Comparison of ENCODE assay signal across 21 mouse cellular contexts in the genomic region with DNA sequence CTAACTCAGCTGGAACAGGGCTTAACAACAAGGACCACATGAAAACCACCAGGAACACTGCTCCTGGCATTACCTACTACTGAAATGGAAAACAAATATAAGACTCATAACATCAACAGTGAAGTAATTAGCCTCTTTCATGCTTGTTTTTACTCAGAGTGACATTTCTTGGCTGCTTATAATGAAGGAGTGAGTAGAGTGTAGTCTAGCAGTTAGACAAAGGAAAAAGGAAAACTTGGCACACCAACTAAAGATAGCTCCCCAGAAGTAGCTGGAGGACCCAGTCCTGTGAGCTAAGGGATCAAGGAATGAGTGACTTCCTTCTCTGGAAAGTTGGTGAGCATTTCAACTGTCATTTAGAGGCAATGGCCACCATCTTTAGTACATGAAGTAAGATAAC. TPM values are rescaled to one million over a fixed set of nuclear protein-coding genes. Genes with fewer than 3 reads are reported as not detected.
A peak's percentile ranks its signal among the peaks of the same experiment; 100 is the strongest.
DNase-seq lines count a peak whose midpoint lies in the region; ATAC-seq and TF ChIP-seq lines count a peak whose summit lies in the region.
"Had no signal": no experiment of that assay in that cellular context is flagged by ENCODE, and none has a peak within 500 bp of the region (broad histone marks: within the 10 kb centered on the region; RNA-seq: fewer than 3 reads in every experiment).

No protein-coding gene starts in this region.

- 0 out of 2 replicates have a peak, but pooled peaks have one; percentile 33 for ATAC-seq in forebrain, embryonic 13.5 days
- no peak for ATAC-seq in forebrain, postnatal 0 days
- peak; percentile 63; the same call in 1 of the 2 replicates for ATAC-seq in forebrain, embryonic 15.5 days (replicated peaks)
- no peak for ATAC-seq in monocyte, adult 5-6 weeks (replicated peaks; ENCODE audit: insufficient number of reproducible peaks, low FRiP score, low TSS enrichment, poor library complexity, severe bottlenecking)
- ATAC-seq: CD4-positive, CD25-positive, alpha-beta regulatory T cell, adult 4 months had no signal

- no peak overlapping the region for H3K9ac ChIP-seq in forebrain, embryonic 13.5 days
- no peak overlapping the region for H3K9ac ChIP-seq in forebrain, postnatal 0 days
- no peak overlapping the region for H3K9ac ChIP-seq in forebrain, embryonic 15.5 days (replicated peaks)
- H3K9ac ChIP-seq: embryonic facial prominence, embryonic 12.5 days had no signal

- no peak overlapping the region for H3K4me2 ChIP-seq in forebrain, embryonic 13.5 days
- no peak overlapping the region for H3K4me2 ChIP-seq in forebrain, postnatal 0 days (ENCODE audit: low read depth)
- no peak overlapping the region for H3K4me2 ChIP-seq in forebrain, embryonic 15.5 days (replicated peaks)
- H3K4me2 ChIP-seq: embryonic facial prominence, embryonic 12.5 days had no signal

- no peak for DNase-seq in forebrain, postnatal 0 days
- no peak for DNase-seq in forebrain, embryonic 10.5 days (ENCODE audit: extremely low spot score, low spot score)
- DNase-seq in kidney, adult 9 months: peak; percentile 17
- DNase-seq in kidney, adult 2 months: no peak
- DNase-seq: adrenal gland, adult 2 months; adrenal gland, postnatal 10 days; adrenal gland, postnatal 25 days; B cell, adult 2 months; cerebellum, adult 11-12 months; cerebellum, adult 2 months; cerebellum, adult 9-10 months; cerebellum, postnatal 10 days; cerebellum, postnatal 25 days had no signal

- H3K4me3 ChIP-seq in forebrain, embryonic 13.5 days: no peak overlapping the region
- no peak overlapping the region for H3K4me3 ChIP-seq in forebrain, postnatal 0 days (ENCODE audit: low read depth, low read length)
- no peak overlapping the region for H3K4me3 ChIP-seq in forebrain, embryonic 15.5 days
- H3K4me3 ChIP-seq in forebrain, embryonic 10.5 days: no peak overlapping the region
- H3K4me3 ChIP-seq in kidney, adult 2 months (ENCODE audit: insufficient read depth, low read depth, low read length): no peak overlapping the region
- H3K4me3 ChIP-seq: embryonic facial prominence, embryonic 10.5 days; embryonic facial prominence, embryonic 12.5 days had no signal

- peaks cover 4% of the 10 kb centered on the region; the same call in 1 of the 2 replicates for H3K4me1 ChIP-seq in forebrain, embryonic 13.5 days
- H3K4me1 ChIP-seq in forebrain, postnatal 0 days (ENCODE audit: insufficient read depth): no peaks in the 10 kb centered on the region
- no peaks in the 10 kb centered on the region for H3K4me1 ChIP-seq in forebrain, embryonic 15.5 days
- no peaks in the 10 kb centered on the region; the same call in 1 of the 2 replicates for H3K4me1 ChIP-seq in forebrain, embryonic 10.5 days
- no peaks in the 10 kb centered on the region for H3K4me1 ChIP-seq in kidney, adult 2 months (ENCODE audit: control insufficient read depth, insufficient read depth, low read length)
- H3K4me1 ChIP-seq: embryonic facial prominence, embryonic 10.5 days; embryonic facial prominence, embryonic 12.5 days had no signal

- no peaks in the 10 kb centered on the region for H3K9me3 ChIP-seq in forebrain, embryonic 13.5 days (replicated peaks)
- no peaks in the 10 kb centered on the region for H3K9me3 ChIP-seq in forebrain, postnatal 0 days (ENCODE audit: low read length)
- no peaks in the 10 kb centered on the region for H3K9me3 ChIP-seq in forebrain, embryonic 15.5 days
- H3K9me3 ChIP-seq in forebrain, embryonic 10.5 days: no peaks in the 10 kb centered on the region
- H3K9me3 ChIP-seq: embryonic facial prominence, embryonic 10.5 days; embryonic facial prominence, embryonic 12.5 days; G1E had no signal

- no peaks in the 10 kb centered on the region; the same call in 1 of the 2 replicates for H3K27me3 ChIP-seq in forebrain, embryonic 13.5 days
- H3K27me3 ChIP-seq in forebrain, postnatal 0 days (ENCODE audit: insufficient read depth, low read length): no peaks in the 10 kb centered on the region
- H3K27me3 ChIP-seq in forebrain, embryonic 15.5 days: no peaks in the 10 kb centered on the region
- H3K27me3 ChIP-seq in forebrain, embryonic 10.5 days (ENCODE audit: poor library complexity, severe bottlenecking): peaks cover 79% of the 10 kb centered on the region
- H3K27me3 ChIP-seq in kidney, adult 2 months (replicated peaks; ENCODE audit: control insufficient read depth, insufficient read depth, low read length): no peaks in the 10 kb centered on the region
- H3K27me3 ChIP-seq: CH12.LX; embryonic facial prominence, embryonic 12.5 days had no signal

- no peaks in the 10 kb centered on the region for H3K36me3 ChIP-seq in forebrain, embryonic 13.5 days (ENCODE audit: poor library complexity, severe bottlenecking)
- no peaks in the 10 kb centered on the region for H3K36me3 ChIP-seq in forebrain, postnatal 0 days (ENCODE audit: insufficient read depth)
- H3K36me3 ChIP-seq in forebrain, embryonic 15.5 days: no peaks in the 10 kb centered on the region
- no peaks in the 10 kb centered on the region for H3K36me3 ChIP-seq in forebrain, embryonic 10.5 days (replicated peaks)
- no peaks in the 10 kb centered on the region for H3K36me3 ChIP-seq in kidney, adult 2 months (ENCODE audit: control insufficient read depth, insufficient read depth, low read length)
- H3K36me3 ChIP-seq: embryonic facial prominence, embryonic 10.5 days; embryonic facial prominence, embryonic 12.5 days; G1E had no signal

- TF ChIP-seq CTCF in forebrain, postnatal 0 days (IDR thresholded peaks at IDR 0.05; ENCODE audit: low read depth): no peak
- TF ChIP-seq CTCF in kidney, adult 2 months (conservative IDR thresholded peaks at IDR 0.05; ENCODE audit: insufficient read depth, insufficient read length, low read depth, low read length): no peak

- H3K27ac ChIP-seq in forebrain, embryonic 13.5 days: no peak overlapping the region
- H3K27ac ChIP-seq in forebrain, postnatal 0 days (ENCODE audit: low read depth, low read length): no peak overlapping the region
- H3K27ac ChIP-seq in forebrain, embryonic 15.5 days (replicated peaks): no peak overlapping the region
- H3K27ac ChIP-seq in forebrain, embryonic 10.5 days: no peak overlapping the region
- H3K27ac ChIP-seq in kidney, adult 2 months (ENCODE audit: insufficient read depth, low read depth, low read length): no peak overlapping the region
- H3K27ac ChIP-seq: embryonic facial prominence, embryonic 10.5 days; embryonic facial prominence, embryonic 12.5 days had no signal

- TF ChIP-seq POLR2A in kidney, adult 2 months (IDR thresholded peaks at IDR 0.05; ENCODE audit: low read depth, low read length): no peak

RNA-seq across cellular contexts. Expression of gene Pcdh19, which starts 49.3 kb away (rescaled TPM):
- polyA plus RNA-seq in forebrain, embryonic 13.5 days (2015; fragmentation: Nextera tagmentation; extraction: Ambion mirVana): 16.2 and 19.2 TPM in 2 replicates
- total RNA-seq in forebrain, postnatal 0 days (2014; rRNA removed): 44.9 and 67.1 TPM in 2 replicates
- 15.8 and 23.6 TPM in 2 replicates for polyA plus RNA-seq in forebrain, postnatal 0 days (2015; fragmentation: Nextera tagmentation; extraction: Ambion mirVana)
- polyA plus RNA-seq in forebrain, embryonic 15.5 days (2015; fragmentation: Nextera tagmentation; extraction: Ambion mirVana): 14.3 and 14.9 TPM in 2 replicates
- polyA plus RNA-seq in forebrain, embryonic 10.5 days (2016; fragmentation: Nextera tagmentation; extraction: Ambion mirVana): 12.1 and 12.3 TPM in 2 replicates
- polyA plus RNA-seq in kidney, adult 2 months (2012; rRNA removed): 0.44 and 0.48 TPM in 2 replicates
- total RNA-seq in monocyte, adult 5-6 weeks (2017): not detected in 3 replicates
- total RNA-seq: CH12.LX had no signal
- polyA plus RNA-seq: CD4-positive, CD25-positive, alpha-beta regulatory T cell, adult 4 months; G1E had no signal

Comparison
In these comparisons a context has a peak if more than half of its experiments do, and no peak if none do; other contexts are left out.
1. ATAC-seq: peak in forebrain, embryonic 13.5 days (single experiment) and forebrain, embryonic 15.5 days (single experiment); none in forebrain, postnatal 0 days (single experiment) and monocyte, adult 5-6 weeks (single experiment).